22 mouse cellular contexts compared by ENCODE assay signal in genomic region chr8:18442212-18442611, GRCm38 (mm10).
A peak's percentile ranks its signal among the peaks of the same experiment; 100 is the strongest.
DNase-seq lines count a peak whose midpoint lies in the region; ATAC-seq and TF ChIP-seq lines count a peak whose summit lies in the region.
"Had no signal": no experiment of that assay in that cellular context is flagged by ENCODE, and none has a peak within 500 bp of the region (broad histone marks: within the 10 kb centered on the region; RNA-seq: fewer than 3 reads in every experiment).

No protein-coding gene starts in this region.

- TF ChIP-seq EP300 in CH12.LX (IDR thresholded peaks at IDR 0.05; ENCODE audit: low read length), result no peak

- 68% methylated on average over 3 of the region's 3 CpGs for WGBS in hindbrain, embryonic 14.5 days
- WGBS in forebrain, embryonic 15.5 days, result 69% methylated on average over 3 of the region's 3 CpGs

- no peaks in the 10 kb centered on the region for H3K79me2 ChIP-seq in CH12.LX (replicated peaks; ENCODE audit: control insufficient read depth, extremely low read depth, insufficient read depth, poor library complexity, severe bottlenecking)

- H3K27me3 ChIP-seq in CH12.LX (replicated peaks) (peaks cover 30% of the 10 kb centered on the region), E14TG2a.4 (ENCODE audit: insufficient read depth, low read length) (no peaks in the 10 kb centered on the region)
- no peaks in the 10 kb centered on the region for H3K27me3 ChIP-seq in hindbrain, embryonic 14.5 days (ENCODE audit: control insufficient read depth, insufficient read depth, low read length)
- H3K27me3 ChIP-seq in forebrain, embryonic 15.5 days, result no peaks in the 10 kb centered on the region
- H3K27me3 ChIP-seq: embryonic facial prominence, embryonic 12.5 days; forebrain, embryonic 13.5 days; Patski had no signal

- in situ Hi-C loops in CH12.LX (cut with MboI; ENCODE audit: low pct_ligation_motif_present, low pct_unique_long_range_greater_than_20kb, low sequenced_read_pairs) (no loop called here), ES-E14 (cut with MboI; ENCODE audit: low sequenced_read_pairs in 2 of 2, unreplicated experiment in 2 of 2) (no loop called here)

- H3K36me3 ChIP-seq in CH12.LX (replicated peaks in 1 of 2; ENCODE audit: control insufficient read depth in 1 of 2, insufficient read depth in 1 of 2, low read length in 1 of 2) (no peaks in the 10 kb centered on the region), E14TG2a.4 (ENCODE audit: insufficient read depth, low read length) (no peaks in the 10 kb centered on the region), ES-E14 (ENCODE audit: control insufficient read depth, insufficient read depth, low read length, poor library complexity, severe bottlenecking) (no peaks in the 10 kb centered on the region)
- H3K36me3 ChIP-seq in hindbrain, embryonic 14.5 days (replicated peaks; ENCODE audit: control insufficient read depth, insufficient read depth), result no peaks in the 10 kb centered on the region
- no peaks in the 10 kb centered on the region for H3K36me3 ChIP-seq in forebrain, embryonic 15.5 days
- H3K36me3 ChIP-seq: embryonic facial prominence, embryonic 10.5 days; embryonic facial prominence, embryonic 12.5 days had no signal

- H3K27ac ChIP-seq in CH12.LX (ENCODE audit: insufficient read depth, low read depth), result no peak overlapping the region
- H3K27ac ChIP-seq in ES-E14 (ENCODE audit: insufficient read depth, low read depth, low read length, poor library complexity, severe bottlenecking), result no peak overlapping the region
- no peak overlapping the region for H3K27ac ChIP-seq in hindbrain, embryonic 14.5 days
- H3K27ac ChIP-seq in forebrain, embryonic 15.5 days (replicated peaks), result no peak overlapping the region
- H3K27ac ChIP-seq: embryonic facial prominence, embryonic 10.5 days; embryonic facial prominence, embryonic 12.5 days; forebrain, embryonic 13.5 days had no signal

- TF ChIP-seq POLR2A in CH12.LX (IDR thresholded peaks at IDR 0.05; ENCODE audit: low read depth, low read length), result no peak

- ATAC-seq in hindbrain, embryonic 14.5 days (ENCODE audit: low FRiP score), result no peak
- no peak for ATAC-seq in forebrain, embryonic 15.5 days (replicated peaks)
- ATAC-seq: activated CD4-positive, CD25-positive, alpha-beta regulatory T cell, adult 4 months; forebrain, embryonic 13.5 days; forebrain, embryonic 16.5 days; Patski had no signal

- H3K4me2 ChIP-seq in CH12.LX (ENCODE audit: insufficient read depth, low read depth, poor library complexity, severe bottlenecking), result no peak overlapping the region
- H3K4me2 ChIP-seq in hindbrain, embryonic 14.5 days (replicated peaks), result no peak overlapping the region
- H3K4me2 ChIP-seq in forebrain, embryonic 15.5 days (replicated peaks), result no peak overlapping the region
- H3K4me2 ChIP-seq: embryonic facial prominence, embryonic 12.5 days; forebrain, embryonic 13.5 days had no signal

- no peaks in the 10 kb centered on the region for H3K9me3 ChIP-seq in CH12.LX (replicated peaks; ENCODE audit: low read length)
- H3K9me3 ChIP-seq in E14TG2a.4 (ENCODE audit: low read length), result no peaks in the 10 kb centered on the region
- H3K9me3 ChIP-seq in ES-E14 (ENCODE audit: control insufficient read depth, insufficient read depth, low read depth, low read length), result no peaks in the 10 kb centered on the region
- no peaks in the 10 kb centered on the region for H3K9me3 ChIP-seq in hindbrain, embryonic 14.5 days (ENCODE audit: control insufficient read depth, low read length)
- H3K9me3 ChIP-seq in forebrain, embryonic 15.5 days, result no peaks in the 10 kb centered on the region
- H3K9me3 ChIP-seq: embryonic facial prominence, embryonic 10.5 days; embryonic facial prominence, embryonic 12.5 days; forebrain, embryonic 13.5 days had no signal

- no peaks in the 10 kb centered on the region for H3K4me1 ChIP-seq in CH12.LX (ENCODE audit: control insufficient read depth in 1 of 2, insufficient read depth in 2 of 2)
- H3K4me1 ChIP-seq in E14TG2a.4 (replicated peaks; ENCODE audit: low read depth, low read length), result no peaks in the 10 kb centered on the region
- no peaks in the 10 kb centered on the region for H3K4me1 ChIP-seq in ES-E14 (ENCODE audit: control insufficient read depth in 2 of 2, insufficient read depth in 2 of 2, low read length in 2 of 2, poor library complexity in 1 of 2)
- H3K4me1 ChIP-seq in hindbrain, embryonic 14.5 days (replicated peaks; ENCODE audit: control insufficient read depth, insufficient read depth, low read length), result no peaks in the 10 kb centered on the region
- no peaks in the 10 kb centered on the region for H3K4me1 ChIP-seq in forebrain, embryonic 15.5 days
- H3K4me1 ChIP-seq: embryonic facial prominence, embryonic 10.5 days; embryonic facial prominence, embryonic 12.5 days; forebrain, embryonic 13.5 days had no signal

- TF ChIP-seq CTCF in CH12.LX (conservative IDR thresholded peaks at IDR 0.05 in 1 of 2, IDR thresholded peaks at IDR 0.05 in 1 of 2; ENCODE audit: low read depth in 2 of 2, low read length in 2 of 2), result peak in 1 of 2 experiments; percentile 31; a peak in 1 of 4 replicates
- TF ChIP-seq CTCF in E14TG2a.4 (conservative IDR thresholded peaks at IDR 0.05; ENCODE audit: low read length), result peak; percentile 74

- DNase-seq in CH12.LX (ENCODE audit: extremely low read depth), result no peak
- peak; percentile 17 for DNase-seq in ES-E14 (ENCODE audit: low read depth, low spot score)
- peak; percentile 51 for DNase-seq in R1 (ENCODE audit: low read depth, low spot score)
- no peak for DNase-seq in hindbrain, embryonic 14.5 days (ENCODE audit: low spot score)
- DNase-seq in right cerebral cortex, adult 18-20 months, result no peak
- DNase-seq in gastrocnemius, adult 8-10 months (ENCODE audit: low spot score in 2 of 2), result no peak
- DNase-seq: adrenal gland, adult 8-10 months; adrenal gland, postnatal 14 days; adrenal gland, postnatal 36 days; cerebellum, adult 11-12 months; cerebellum, adult 2 months; cerebellum, adult 9-10 months; cerebellum, postnatal 10 days; cerebellum, postnatal 25 days had no signal

- no peak; the same call in none of the 2 replicates for TF ChIP-seq RAD21 in CH12.LX (IDR thresholded peaks at IDR 0.05; ENCODE audit: low read depth, low read length)

- H3K9ac ChIP-seq in CH12.LX (ENCODE audit: insufficient read depth, low read depth) (no peak overlapping the region), ES-E14 (ENCODE audit: insufficient read depth, low read depth, low read length, poor library complexity, severe bottlenecking) (no peak overlapping the region)
- no peak overlapping the region for H3K9ac ChIP-seq in hindbrain, embryonic 14.5 days
- no peak overlapping the region for H3K9ac ChIP-seq in forebrain, embryonic 15.5 days (replicated peaks)
- H3K9ac ChIP-seq: embryonic facial prominence, embryonic 12.5 days; forebrain, embryonic 13.5 days had no signal

- H3K4me3 ChIP-seq in CH12.LX (replicated peaks in 1 of 3; ENCODE audit: low read depth in 2 of 3, low read length in 2 of 3, poor library complexity in 1 of 3) (no peak overlapping the region), E14TG2a.4 (replicated peaks; ENCODE audit: low read length) (no peak overlapping the region), ES-E14 (ENCODE audit: insufficient read depth in 1 of 2, low read depth in 1 of 2, low read length in 2 of 2, poor library complexity in 1 of 2, severe bottlenecking in 1 of 2) (no peak overlapping the region)
- H3K4me3 ChIP-seq in hindbrain, embryonic 14.5 days (replicated peaks; ENCODE audit: low read length), result no peak overlapping the region
- no peak overlapping the region for H3K4me3 ChIP-seq in forebrain, embryonic 15.5 days
- H3K4me3 ChIP-seq: embryonic facial prominence, embryonic 10.5 days; embryonic facial prominence, embryonic 12.5 days; forebrain, embryonic 13.5 days had no signal

- dilution Hi-C loops in CH12.LX (cut with MboI; ENCODE audit: extremely low pct_ligation_motif_present, extremely low pct_unique_long_range_greater_than_20kb, low sequenced_read_pairs), result no loop called here

TF ChIP-seq in CH12.LX, 34 proteins besides CTCF, POLR2A, EP300 and RAD21:
- TF ChIP-seq NELFE (IDR thresholded peaks at IDR 0.05; ENCODE audit: low read depth, low read length) (no peak), TCF12 (IDR thresholded peaks at IDR 0.05; ENCODE audit: low read depth, low read length) (no peak), UBTF (IDR thresholded peaks at IDR 0.05; ENCODE audit: low read depth, low read length) (no peak), SMC3 (IDR thresholded peaks at IDR 0.05; ENCODE audit: low read depth, low read length) (peak; percentile 8; the same call in 1 of the 2 replicates), USF2 (conservative IDR thresholded peaks at IDR 0.05; ENCODE audit: low read depth, low read length) (no peak), USF1 (IDR thresholded peaks at IDR 0.05; ENCODE audit: low read depth, low read length) (no peak)

TF ChIP-seq in ES-E14, 5 proteins besides CTCF, POLR2A, EP300 and RAD21:
- TF ChIP-seq ZNF384 (IDR thresholded peaks at IDR 0.05; ENCODE audit: low read depth, low read length) (no peak), HCFC1 (IDR thresholded peaks at IDR 0.05; ENCODE audit: borderline replicate concordance, insufficient read depth, low read length) (no peak), MAFK (IDR thresholded peaks at IDR 0.05; ENCODE audit: insufficient read depth, low read depth, low read length) (no peak), CHD2 (IDR thresholded peaks at IDR 0.05; ENCODE audit: low read depth, low read length) (no peak), ZC3H11A (IDR thresholded peaks at IDR 0.05; ENCODE audit: borderline replicate concordance, low read depth, low read length) (no peak; the same call in 1 of the 2 replicates)

Comparison
In these comparisons a context has a peak if more than half of its experiments do, and no peak if none do; other contexts are left out.
1. DNase-seq: peak in ES-E14 (single experiment) and R1 (single experiment); none in CH12.LX (single experiment), hindbrain, embryonic 14.5 days (single experiment), right cerebral cortex, adult 18-20 months (single experiment) and gastrocnemius, adult 8-10 months (0 of 2).